Mouse (Mus musculus): Measurements from ENCODE around the gene Ccdc38.

DNA sequence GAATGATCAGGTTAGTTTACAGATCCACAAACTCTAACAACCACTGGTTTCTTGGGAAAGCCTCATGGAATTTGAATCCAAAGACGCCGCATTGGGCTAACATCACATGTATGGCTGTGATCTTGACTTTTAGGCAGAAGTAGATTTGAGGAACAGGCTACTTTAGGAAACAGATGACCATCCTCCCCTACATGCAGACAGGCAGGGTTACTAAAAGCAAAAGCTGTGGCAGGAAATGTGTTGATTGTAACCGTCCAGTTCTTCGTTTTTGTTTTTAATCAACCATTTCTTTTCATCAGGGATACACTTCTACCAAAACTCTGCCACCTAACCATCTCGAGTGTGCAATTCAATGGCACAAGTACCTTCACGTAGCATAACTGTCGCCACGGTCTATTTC lies 35.5 kb downstream of the Ccdc38 start:
- no peak for TF ChIP-seq POLR2A (IDR thresholded peaks at IDR 0.05; ENCODE audit: insufficient read depth, low read length)
- TF ChIP-seq CTCF (IDR thresholded peaks at IDR 0.05; ENCODE audit: low read depth, low read length), result no peak

All from ES-Bruce4 (cell line).